ENCODE assay signal across 10 mouse cellular contexts in the genomic region with DNA sequence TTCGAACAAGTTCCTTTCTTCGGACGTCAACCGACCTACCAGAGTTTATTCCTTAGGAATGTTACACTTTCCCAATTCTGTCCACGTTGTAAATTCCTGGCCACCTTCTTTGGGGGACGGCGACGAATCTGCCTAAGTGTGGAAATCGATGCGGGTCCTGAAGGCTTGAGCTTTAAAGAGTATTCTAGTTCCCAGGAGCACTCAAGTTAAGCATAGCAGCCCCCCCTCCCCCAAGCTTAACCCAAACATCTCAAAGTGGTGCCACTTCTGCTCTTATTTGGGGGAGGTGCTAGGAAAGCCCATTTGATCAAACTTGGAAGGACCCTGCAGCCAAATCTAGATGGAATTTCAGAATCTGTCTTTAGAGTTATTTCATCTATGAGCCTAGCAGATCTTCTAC. TPM values are rescaled to one million over a fixed set of nuclear protein-coding genes. Genes with fewer than 3 reads are reported as not detected.
DNase-seq lines count a peak whose midpoint lies in the region; ATAC-seq and TF ChIP-seq lines count a peak whose summit lies in the region.
"Had no signal": no experiment of that assay in that cellular context is flagged by ENCODE, and none has a peak within 500 bp of the region (broad histone marks: within the 10 kb centered on the region; RNA-seq: fewer than 3 reads in every experiment).

No protein-coding gene starts in this region.

- H3K9ac ChIP-seq in kidney, postnatal 0 days (ENCODE audit: low read depth, low read length), result peak overlapping the region; percentile 72
- H3K9ac ChIP-seq in intestine, embryonic 14.5 days (ENCODE audit: low read length), result no peak overlapping the region
- H3K9ac ChIP-seq in midbrain, postnatal 0 days (replicated peaks; ENCODE audit: low read length, poor library complexity, severe bottlenecking), result peak overlapping the region; percentile 64

- peaks cover 47% of the 10 kb centered on the region for H3K27me3 ChIP-seq in kidney, postnatal 0 days (ENCODE audit: insufficient read depth, low read length)
- peaks cover 100% of the 10 kb centered on the region for H3K27me3 ChIP-seq in forebrain, embryonic 10.5 days (ENCODE audit: poor library complexity, severe bottlenecking)
- H3K27me3 ChIP-seq in intestine, embryonic 14.5 days (replicated peaks; ENCODE audit: control insufficient read depth, insufficient read depth, low read length), result peaks cover 98% of the 10 kb centered on the region
- peaks cover 26% of the 10 kb centered on the region for H3K27me3 ChIP-seq in midbrain, postnatal 0 days (ENCODE audit: insufficient read depth, low read length)

- DNase-seq in kidney, postnatal 0 days (ENCODE audit: low spot score), result no peak
- no peak for DNase-seq in kidney, postnatal 10 days
- no peak for DNase-seq in forebrain, embryonic 10.5 days (ENCODE audit: extremely low spot score, low spot score)
- no peak for DNase-seq in intestine, embryonic 14.5 days (ENCODE audit: low spot score)
- no peak for DNase-seq in midbrain, postnatal 0 days (ENCODE audit: low spot score)
- DNase-seq in cerebellum, adult 9-10 months, result no peak
- DNase-seq in spleen, postnatal 14 days (ENCODE audit: low spot score in 2 of 2), result no peak
- DNase-seq: lung, adult 18-20 months had no signal

- WGBS in kidney, postnatal 0 days, result 3% methylated on average over 10 of the region's 10 CpGs
- 0% methylated on average over 10 of the region's 10 CpGs for WGBS in forebrain, embryonic 10.5 days
- 0% methylated on average over 10 of the region's 10 CpGs for WGBS in intestine, embryonic 14.5 days
- WGBS in midbrain, postnatal 0 days, result 1% methylated on average over 10 of the region's 10 CpGs

- H3K27ac ChIP-seq in kidney, postnatal 0 days, result peak overlapping the region; percentile 74; the same call in 1 of the 2 replicates
- no peak overlapping the region for H3K27ac ChIP-seq in forebrain, embryonic 10.5 days
- no peak overlapping the region for H3K27ac ChIP-seq in intestine, embryonic 14.5 days (ENCODE audit: low read depth)
- 0 out of 2 replicates have a peak overlapping the region, but pooled peaks have one; percentile 67 for H3K27ac ChIP-seq in midbrain, postnatal 0 days (ENCODE audit: low read depth, low read length)

- peak overlapping the region; percentile 58 for H3K4me3 ChIP-seq in kidney, postnatal 0 days (replicated peaks; ENCODE audit: low read depth, low read length)
- peak overlapping the region; percentile 61 for H3K4me3 ChIP-seq in forebrain, embryonic 10.5 days
- peak overlapping the region; percentile 31; the same call in 1 of the 2 replicates for H3K4me3 ChIP-seq in intestine, embryonic 14.5 days (ENCODE audit: low read depth, low read length)
- H3K4me3 ChIP-seq in midbrain, postnatal 0 days (ENCODE audit: low read depth, low read length), result peak overlapping the region; percentile 49

- H3K9me3 ChIP-seq in kidney, postnatal 0 days (replicated peaks; ENCODE audit: low read length), result no peaks in the 10 kb centered on the region
- H3K9me3 ChIP-seq in forebrain, embryonic 10.5 days, result 0 out of 2 replicates have a peak, but pooled peaks cover 2% of the 10 kb centered on the region
- H3K9me3 ChIP-seq in intestine, embryonic 14.5 days (ENCODE audit: control insufficient read depth, low read length), result no peaks in the 10 kb centered on the region
- no peaks in the 10 kb centered on the region for H3K9me3 ChIP-seq in midbrain, postnatal 0 days (ENCODE audit: low read length)

- no peaks in the 10 kb centered on the region for H3K36me3 ChIP-seq in kidney, postnatal 0 days (ENCODE audit: insufficient read depth, low read length)
- no peaks in the 10 kb centered on the region for H3K36me3 ChIP-seq in forebrain, embryonic 10.5 days (replicated peaks)
- no peaks in the 10 kb centered on the region for H3K36me3 ChIP-seq in intestine, embryonic 14.5 days (ENCODE audit: control insufficient read depth, insufficient read depth, low read length)
- no peaks in the 10 kb centered on the region for H3K36me3 ChIP-seq in midbrain, postnatal 0 days (ENCODE audit: insufficient read depth, low read length)

- ATAC-seq in kidney, postnatal 0 days (replicated peaks; ENCODE audit: low FRiP score, low read depth), result no peak
- no peak for ATAC-seq in intestine, embryonic 14.5 days (replicated peaks; ENCODE audit: low FRiP score, low TSS enrichment, low read depth)
- no peak for ATAC-seq in midbrain, postnatal 0 days (ENCODE audit: low FRiP score)
- ATAC-seq in monocyte, adult 5-6 weeks (replicated peaks; ENCODE audit: insufficient number of reproducible peaks, low FRiP score, low TSS enrichment, poor library complexity, severe bottlenecking), result no peak

- peak overlapping the region; percentile 63 for H3K4me2 ChIP-seq in kidney, postnatal 0 days (ENCODE audit: low read length)
- peak overlapping the region; percentile 66 for H3K4me2 ChIP-seq in intestine, embryonic 14.5 days (ENCODE audit: low read length)
- peak overlapping the region; percentile 44 for H3K4me2 ChIP-seq in midbrain, postnatal 0 days (ENCODE audit: low read depth, low read length, poor library complexity, severe bottlenecking)

- no peak for TF ChIP-seq CTCF in kidney, postnatal 0 days (IDR thresholded peaks at IDR 0.05; ENCODE audit: low read depth)
- TF ChIP-seq CTCF in midbrain, postnatal 0 days (IDR thresholded peaks at IDR 0.05), result no peak

- H3K4me1 ChIP-seq in kidney, postnatal 0 days (replicated peaks; ENCODE audit: insufficient read depth, low read length), result peaks cover 12% of the 10 kb centered on the region
- H3K4me1 ChIP-seq in forebrain, embryonic 10.5 days, result peaks cover 61% of the 10 kb centered on the region
- H3K4me1 ChIP-seq in intestine, embryonic 14.5 days (replicated peaks; ENCODE audit: control insufficient read depth, insufficient read depth, low read length), result peaks cover 14% of the 10 kb centered on the region
- H3K4me1 ChIP-seq in midbrain, postnatal 0 days (ENCODE audit: insufficient read depth, low read length), result no peaks in the 10 kb centered on the region

RNA-seq across cellular contexts. Expression of a gene that starts 1.1 kb away (rescaled TPM):
- 25.3 and 28.9 TPM in 2 replicates for polyA plus RNA-seq in kidney, postnatal 0 days (2015; fragmentation: Nextera tagmentation; extraction: Ambion mirVana)
- 1.3 and 2.6 TPM in 2 replicates for polyA plus RNA-seq in forebrain, embryonic 10.5 days (2016; fragmentation: Nextera tagmentation; extraction: Ambion mirVana)
- 0.04 and 0.15 TPM in 2 replicates for polyA plus RNA-seq in intestine, embryonic 14.5 days (2014; fragmentation: Nextera tagmentation; extraction: Ambion mirVana)
- total RNA-seq in midbrain, postnatal 0 days (2014; rRNA removed), result 34.2 and 44.9 TPM in 2 replicates
- polyA plus RNA-seq in midbrain, postnatal 0 days (2015; fragmentation: Nextera tagmentation; extraction: Ambion mirVana), result 21.3 and 22.5 TPM in 2 replicates
- not detected in 3 replicates for total RNA-seq in monocyte, adult 5-6 weeks (2017)
- total RNA-seq: gastrocnemius, postnatal 36 days had no signal

RNA-seq across cellular contexts. Expression of a gene that starts 13.1 kb away (rescaled TPM):
- polyA plus RNA-seq in kidney, postnatal 0 days (2015; fragmentation: Nextera tagmentation; extraction: Ambion mirVana), result 40.7 and 45.0 TPM in 2 replicates
- polyA plus RNA-seq in forebrain, embryonic 10.5 days (2016; fragmentation: Nextera tagmentation; extraction: Ambion mirVana), result 63.2 and 64.7 TPM in 2 replicates
- polyA plus RNA-seq in intestine, embryonic 14.5 days (2014; fragmentation: Nextera tagmentation; extraction: Ambion mirVana), result 61.2 and 65.2 TPM in 2 replicates
- 24.8 and 27.3 TPM in 2 replicates for total RNA-seq in midbrain, postnatal 0 days (2014; rRNA removed)
- polyA plus RNA-seq in midbrain, postnatal 0 days (2015; fragmentation: Nextera tagmentation; extraction: Ambion mirVana), result 34.9 and 39.2 TPM in 2 replicates
- total RNA-seq in monocyte, adult 5-6 weeks (2017), result 49.5 to 57.7 TPM (median 51.2 TPM) in 3 replicates

Comparison
In these comparisons a context has a peak if more than half of its experiments do, and no peak if none do; other contexts are left out.
1. H3K27ac ChIP-seq: peak in kidney, postnatal 0 days (single experiment) and midbrain, postnatal 0 days (single experiment); none in forebrain, embryonic 10.5 days (single experiment) and intestine, embryonic 14.5 days (single experiment).
2. Peak in every context shown above with its lines, with median percentiles within 50 percentile points of each other: H3K4me2 ChIP-seq and H3K4me3 ChIP-seq.